Mouse (Mus musculus) left cerebral cortex, adult 18-20 months (tissue): ENCODE data around the gene Grid1. TPM values are rescaled to one million over a fixed set of nuclear protein-coding genes. Genes with fewer than 3 reads are reported as not detected.
A peak's percentile ranks its signal among the peaks of the same experiment; 100 is the strongest.

Experiments
- DNase-seq, 2 experiments: peaks; one replicate each; pipeline ENCODE4 v3.0.0; 2021 to 2022; ENCODE audit warnings: low spot score in 2 of 2, mixed read lengths in 1 of 2
- long read RNA-seq, 2 experiments: library from polyadenylated mRNA; stranded (forward); transcript quantifications; one replicate each; pipeline ENCODE4 v2.0.0; 2021
- total RNA-seq, 2 experiments: library from RNA; stranded (reverse); gene quantifications; 2 replicates each; pipeline ENCODE4 v1.2.3; 2021

The Grid1 gene
- total RNA-seq, result 10 to 100 TPM; 44.8 to 45.0 TPM
- long read RNA-seq, experiment 1, partial matches to known transcripts, result 5 of 7 reads
- long read RNA-seq, experiment 1, other reads (novel, unspliced or antisense), result 2 of 7 reads
- long read RNA-seq, experiment 2, partial matches to known transcripts, result 0 of 1 reads
- long read RNA-seq, experiment 2, other reads (novel, unspliced or antisense), result 1 of 1 reads

DNA sequence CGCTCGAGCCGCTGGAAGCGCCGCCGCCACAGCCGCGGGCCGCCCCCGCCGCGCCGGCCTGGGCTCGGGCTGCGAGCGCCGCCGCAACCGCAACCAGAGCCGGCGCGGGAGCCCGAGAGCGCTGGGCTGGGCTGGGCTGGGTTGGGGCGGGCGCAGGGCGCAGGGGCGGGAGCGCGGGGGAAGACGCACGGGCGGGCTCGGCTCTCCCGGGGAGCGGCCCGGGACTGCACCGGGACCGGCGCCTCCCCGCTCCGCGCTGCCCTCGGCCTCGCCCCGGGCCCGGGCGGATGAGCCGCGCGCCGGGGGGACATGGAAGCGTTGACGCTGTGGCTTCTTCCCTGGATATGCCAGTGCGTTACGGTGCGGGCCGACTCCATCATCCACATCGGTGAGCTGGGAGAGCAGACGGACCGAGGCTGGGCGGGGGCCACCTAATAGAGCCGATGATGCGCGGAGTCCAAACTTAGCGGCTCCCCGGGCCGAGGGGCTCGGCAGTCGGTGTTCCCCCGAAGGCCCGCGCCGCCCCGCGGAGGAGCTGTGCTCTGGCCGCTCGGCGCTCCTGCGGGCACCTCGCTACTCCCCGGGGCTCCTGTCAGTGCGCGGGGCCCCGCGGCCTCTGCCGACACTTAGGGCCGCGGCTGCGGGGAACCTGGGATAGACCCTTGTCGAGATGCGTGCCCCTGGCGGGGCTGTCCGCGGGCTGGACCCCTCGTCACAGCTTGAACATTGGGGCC is at the start of gene Grid1:
Gene Grid1 (plus strand): TSS at position 190 of the 734 bp plus-strand sequence.
- peak; percentile 41 to 65 for DNase-seq

DNA sequence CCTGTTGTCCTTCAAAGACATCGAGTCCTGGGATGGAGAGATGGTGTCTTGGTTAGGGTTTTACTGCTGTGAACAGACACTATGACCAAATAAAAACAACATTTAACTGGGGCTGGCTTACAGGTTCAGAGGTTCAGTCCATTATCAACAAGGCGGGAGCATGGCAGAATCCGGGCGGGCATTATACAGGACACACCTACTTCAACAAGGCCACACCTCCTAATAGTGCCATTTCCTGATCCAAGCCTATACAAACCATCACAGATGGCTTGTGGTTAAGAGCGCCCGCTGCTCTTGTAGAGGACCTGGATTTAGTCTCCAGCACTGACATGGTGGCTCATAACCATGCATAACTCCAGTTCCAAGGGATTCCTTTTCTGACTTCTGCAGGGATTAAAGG is 49.4 kb upstream of the Grid1 start:
- DNase-seq, result no peak

DNA sequence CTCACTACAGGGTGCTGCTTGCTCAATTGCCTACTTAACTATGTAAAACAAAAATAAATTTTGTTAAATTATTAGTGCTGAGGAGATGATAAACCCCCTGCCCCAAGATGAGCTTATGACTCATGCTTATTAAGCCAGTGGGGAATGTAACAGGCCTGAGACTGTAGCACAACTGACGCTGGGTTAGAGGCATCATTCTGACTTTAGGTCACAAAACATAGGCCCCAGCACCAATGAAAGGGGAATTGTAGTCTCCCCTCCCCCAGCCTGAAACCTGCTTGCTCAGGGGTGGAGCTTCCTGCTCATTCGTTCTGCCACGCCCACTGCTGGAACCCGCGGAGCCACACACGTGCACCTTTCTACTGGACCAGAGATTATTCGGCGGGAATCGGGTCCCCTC is 48.3 kb upstream of the Grid1 start:
- no peak for DNase-seq

DNA sequence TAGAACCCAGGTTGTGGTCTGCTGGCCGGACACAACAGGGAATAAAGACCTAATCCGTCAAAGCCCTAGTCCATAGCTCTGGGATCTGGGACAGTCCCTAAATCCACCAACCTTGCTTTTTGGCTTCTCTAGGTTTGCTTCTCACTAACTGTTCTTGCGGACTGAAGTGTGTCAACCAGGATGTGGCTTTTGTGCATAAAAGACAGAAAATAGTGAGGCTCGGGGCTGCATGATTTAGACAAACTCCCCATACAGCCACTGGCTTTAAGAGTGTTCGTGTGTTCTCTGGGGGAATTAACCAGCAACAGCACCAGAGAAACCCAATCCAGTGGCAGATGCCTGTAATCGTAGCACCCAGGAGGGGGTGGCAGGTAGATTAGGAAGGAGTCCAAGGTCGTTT is 47.8 kb upstream of the Grid1 start:
- no peak for DNase-seq

DNA sequence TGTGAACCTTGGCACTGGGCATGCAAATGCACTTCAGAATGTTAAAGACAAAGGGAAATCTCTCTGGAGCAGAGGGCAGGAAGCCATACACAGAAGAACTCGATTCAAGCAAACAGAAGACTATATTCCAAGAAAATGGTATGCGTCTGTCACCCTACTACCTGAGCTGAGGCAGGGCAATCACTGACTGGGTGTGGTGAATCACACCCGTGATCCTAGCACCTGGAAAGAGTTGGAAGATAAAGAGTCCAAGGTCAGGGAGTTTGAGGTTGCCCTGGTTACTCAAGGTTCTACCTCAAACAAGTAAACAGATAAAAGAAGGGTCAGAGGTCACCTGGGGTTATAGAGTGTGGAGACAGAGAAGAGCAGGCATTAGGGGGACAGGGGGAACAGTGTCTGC is 46.2 kb upstream of the Grid1 start:
- no peak for DNase-seq

DNA sequence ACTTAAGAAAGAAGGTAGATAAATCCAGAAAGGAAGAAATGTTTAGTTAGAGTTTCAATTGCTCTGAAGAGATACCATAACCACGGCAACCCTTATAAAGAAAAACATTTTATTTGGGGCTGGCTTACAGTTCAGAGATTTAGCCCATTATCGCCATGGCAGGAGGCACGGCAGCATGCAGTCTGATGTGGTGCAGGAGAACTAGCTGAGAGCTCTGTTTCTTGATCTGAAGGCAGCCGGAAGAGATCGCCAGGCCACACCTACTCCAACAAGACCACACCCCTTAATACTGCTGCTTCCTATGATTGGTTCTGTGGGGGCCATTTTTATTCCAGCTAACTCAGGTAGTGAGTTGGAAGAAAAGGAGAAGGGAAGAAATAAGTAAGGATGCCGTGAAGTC is 45.7 kb upstream of the Grid1 start:
- no peak for DNase-seq

DNA sequence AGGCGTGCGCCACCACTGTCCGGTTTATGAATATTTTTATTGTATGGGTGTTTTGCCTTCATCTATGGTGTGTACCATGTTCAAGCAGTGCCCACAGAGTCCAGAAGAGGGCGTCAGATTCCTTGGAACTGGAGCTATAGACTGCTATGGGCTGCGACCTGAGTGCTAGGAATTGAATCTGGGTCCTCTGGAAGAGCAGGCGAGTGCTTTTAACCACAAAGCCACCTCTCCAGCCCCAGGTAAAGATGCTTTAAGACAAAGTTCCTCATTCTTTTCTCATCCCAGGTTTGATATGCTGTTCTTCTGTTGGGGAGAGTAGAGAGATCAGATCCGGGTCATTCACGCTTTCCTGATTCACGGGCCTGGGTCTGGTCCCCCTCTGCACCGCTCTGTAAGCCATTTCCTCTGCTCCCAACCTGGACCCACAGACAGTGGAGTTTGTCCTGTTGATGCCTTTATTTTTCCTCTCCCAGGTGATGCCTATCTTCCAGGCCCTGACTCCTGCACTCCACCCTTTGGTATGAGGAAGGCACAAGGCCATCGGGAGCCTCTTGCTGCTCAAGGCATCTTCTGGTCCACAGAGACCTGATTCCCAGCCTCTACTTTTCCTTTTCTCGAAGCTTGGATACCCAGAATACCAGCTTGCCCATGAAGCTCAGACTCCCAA is 43.1 kb upstream of the Grid1 start:
- DNase-seq, result no peak

DNA sequence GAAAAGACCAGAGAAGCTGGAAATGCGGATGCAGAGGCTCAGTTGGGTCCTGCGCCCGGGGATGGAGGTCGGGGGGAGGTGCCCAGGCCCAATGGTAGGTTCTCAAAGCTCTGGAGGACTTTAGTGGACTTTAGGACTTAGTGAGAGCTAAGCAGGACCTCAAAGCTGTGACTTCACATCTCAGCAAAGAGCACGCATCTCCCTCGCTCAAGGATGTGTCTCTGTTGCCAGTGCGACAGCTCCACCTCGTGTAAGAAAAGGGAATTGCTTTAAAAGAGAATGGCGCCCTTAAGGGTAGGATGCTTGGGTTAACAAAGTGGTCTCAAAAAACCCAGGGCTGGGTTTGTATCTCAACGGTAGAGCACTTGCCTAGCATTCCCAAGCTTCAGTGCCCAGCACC is 42.1 kb upstream of the Grid1 start:
- peak; percentile 43 to 57 for DNase-seq

DNA sequence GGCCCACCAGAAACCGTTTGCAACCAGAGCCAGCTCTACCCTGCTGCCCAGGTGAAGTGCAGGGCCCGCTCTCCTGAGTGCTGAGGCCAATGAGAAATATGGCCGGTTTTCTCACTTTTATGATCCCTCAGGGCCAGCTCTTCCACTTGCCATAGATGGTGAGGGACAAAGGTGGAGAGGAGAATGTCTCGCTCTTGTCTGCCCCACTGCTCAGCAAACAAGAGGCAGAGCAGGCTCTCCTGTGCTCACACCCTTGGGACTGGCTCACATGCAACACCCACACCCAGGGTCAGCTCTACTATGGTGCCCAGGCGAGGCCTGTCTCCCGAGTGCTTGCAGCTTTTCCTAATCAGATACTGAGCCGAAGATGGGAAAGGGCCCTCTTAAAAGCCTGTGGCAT is 41.1 kb upstream of the Grid1 start:
- DNase-seq, result no peak

DNA sequence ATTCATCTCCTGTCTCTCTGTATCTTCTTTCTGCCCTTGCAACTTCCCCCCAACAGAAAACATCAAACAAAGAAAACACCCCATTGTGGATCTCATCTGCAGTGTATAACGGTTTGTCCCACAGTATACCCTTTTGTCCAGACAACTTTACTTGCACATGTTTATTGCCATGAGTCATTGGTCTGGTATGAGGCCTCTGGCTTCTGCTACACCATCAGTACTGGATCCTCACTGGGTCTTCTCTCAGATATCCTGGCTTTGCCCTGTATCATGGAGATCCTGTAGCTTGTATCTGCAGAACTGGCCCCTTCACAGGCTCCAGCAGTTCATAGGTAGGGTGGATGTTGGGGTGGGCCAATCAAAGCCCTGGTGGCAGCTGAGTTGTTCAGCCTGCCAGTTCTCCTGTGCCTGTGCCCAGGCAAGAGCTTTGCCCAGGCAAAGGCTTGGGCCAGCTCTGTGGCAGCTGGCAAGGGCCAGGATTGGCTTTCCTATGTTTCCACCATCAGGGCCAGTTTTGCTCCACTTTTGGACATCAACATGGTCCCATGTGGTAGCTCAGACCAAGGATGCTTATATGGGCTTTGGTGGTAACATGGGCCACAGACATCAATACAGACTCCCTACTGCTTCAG is 26.4 kb upstream of the Grid1 start:
- no peak for DNase-seq

DNA sequence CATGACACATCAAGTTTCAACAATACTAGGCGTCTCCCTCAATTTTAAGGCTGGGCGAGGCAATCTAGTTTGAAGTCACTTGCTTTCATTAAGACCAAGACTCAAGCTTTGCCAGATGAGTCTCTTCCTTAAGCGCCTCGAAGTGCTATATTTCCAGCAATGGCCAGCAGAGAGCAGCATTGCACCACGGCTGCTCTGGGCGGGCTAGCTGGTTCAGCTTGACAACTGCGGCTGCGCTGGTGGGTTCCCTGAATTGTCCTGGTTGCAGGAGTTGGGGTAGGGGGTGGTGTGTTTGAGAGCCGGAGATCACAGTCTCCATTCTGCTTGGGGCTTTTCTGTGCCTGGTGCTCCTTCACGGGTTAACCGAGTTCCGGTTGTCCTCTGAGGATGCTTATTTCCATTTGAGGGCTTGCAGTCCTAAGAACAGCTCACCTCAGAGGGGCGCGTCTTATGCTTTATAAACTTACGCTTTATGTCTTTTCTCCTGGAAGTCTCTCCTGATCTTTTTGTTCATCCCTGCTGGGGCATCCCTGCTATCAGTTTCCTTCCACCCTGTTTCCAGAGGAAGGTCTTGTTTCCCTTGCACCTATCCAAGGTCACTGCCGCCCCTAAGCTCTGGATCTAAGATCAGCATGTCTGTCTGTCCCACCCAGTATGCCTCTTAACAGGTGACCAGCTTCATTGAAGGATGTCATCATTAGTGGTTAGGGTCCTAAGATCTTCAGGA is 9.0 kb upstream of the Grid1 start:
- peak; percentile 86 to 90 for DNase-seq

DNA sequence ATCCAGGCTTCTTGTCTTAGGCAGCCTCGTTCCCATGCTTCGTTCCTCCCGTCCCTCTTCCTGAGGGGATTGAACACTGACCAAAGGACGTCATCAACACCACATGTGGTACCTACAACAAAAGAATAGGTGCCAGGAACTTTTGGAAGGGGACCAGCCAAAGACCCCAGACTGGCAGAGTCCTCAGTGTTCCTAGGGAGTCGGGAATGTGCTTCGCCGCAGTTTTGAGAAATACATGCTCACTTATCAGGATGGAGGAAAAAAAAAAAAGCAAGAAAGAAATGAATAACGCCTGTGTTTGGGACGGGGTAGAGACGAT is 8.5 kb upstream of the Grid1 start:
- DNase-seq, result no peak

DNA sequence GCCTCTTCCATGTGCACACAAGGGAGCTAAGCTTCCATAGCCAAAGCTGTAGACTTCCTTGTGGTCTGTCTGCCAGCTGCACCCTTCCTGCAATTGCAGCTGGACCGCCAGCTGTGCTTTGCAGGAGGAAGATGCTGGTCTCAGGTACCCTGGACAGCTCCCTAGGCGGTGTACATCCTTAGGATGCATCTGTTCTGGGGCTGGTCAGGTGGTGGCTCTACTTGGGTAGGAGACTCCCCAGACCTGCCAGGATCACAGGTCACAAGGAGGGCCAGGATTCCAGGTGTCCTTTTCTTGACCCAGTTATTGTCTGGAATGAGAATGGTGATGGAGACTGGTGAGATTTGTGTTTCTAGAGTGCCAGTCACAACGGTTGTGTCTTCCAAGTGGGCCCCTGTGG is 3.6 kb upstream of the Grid1 start:
- peak in 1 of 2 experiments; percentile 0 for DNase-seq

DNA sequence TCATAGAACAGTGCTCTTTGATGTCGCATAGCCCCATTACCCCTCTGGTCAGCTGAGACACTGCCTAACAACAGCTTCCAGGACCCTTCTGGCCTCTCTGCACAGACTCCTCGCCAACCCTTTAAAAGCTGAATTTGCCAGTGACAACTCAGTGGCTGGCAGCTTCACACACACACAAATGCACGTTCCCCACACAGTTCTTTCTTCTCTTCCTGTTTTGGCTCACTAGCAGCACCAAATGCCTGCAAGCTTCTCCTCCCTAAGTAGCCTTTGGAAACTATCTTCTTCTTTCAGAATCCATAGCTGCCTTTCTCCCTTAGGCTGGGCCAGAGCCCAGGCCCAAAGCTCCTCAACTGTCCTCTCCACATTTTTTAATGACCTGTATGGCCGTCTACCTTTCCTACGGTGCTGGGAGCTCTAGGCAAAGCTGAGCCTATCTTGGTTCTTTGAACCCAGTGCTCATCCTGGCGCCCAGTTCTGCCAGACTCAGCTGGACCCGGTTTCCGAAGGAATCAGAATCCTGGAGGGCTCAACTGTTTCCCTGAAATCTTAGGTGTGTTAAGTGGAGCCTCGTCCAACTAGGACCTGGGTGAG is 1.4 kb upstream of the Grid1 start:
- DNase-seq, result peak in 1 of 2 experiments; percentile 17

DNA sequence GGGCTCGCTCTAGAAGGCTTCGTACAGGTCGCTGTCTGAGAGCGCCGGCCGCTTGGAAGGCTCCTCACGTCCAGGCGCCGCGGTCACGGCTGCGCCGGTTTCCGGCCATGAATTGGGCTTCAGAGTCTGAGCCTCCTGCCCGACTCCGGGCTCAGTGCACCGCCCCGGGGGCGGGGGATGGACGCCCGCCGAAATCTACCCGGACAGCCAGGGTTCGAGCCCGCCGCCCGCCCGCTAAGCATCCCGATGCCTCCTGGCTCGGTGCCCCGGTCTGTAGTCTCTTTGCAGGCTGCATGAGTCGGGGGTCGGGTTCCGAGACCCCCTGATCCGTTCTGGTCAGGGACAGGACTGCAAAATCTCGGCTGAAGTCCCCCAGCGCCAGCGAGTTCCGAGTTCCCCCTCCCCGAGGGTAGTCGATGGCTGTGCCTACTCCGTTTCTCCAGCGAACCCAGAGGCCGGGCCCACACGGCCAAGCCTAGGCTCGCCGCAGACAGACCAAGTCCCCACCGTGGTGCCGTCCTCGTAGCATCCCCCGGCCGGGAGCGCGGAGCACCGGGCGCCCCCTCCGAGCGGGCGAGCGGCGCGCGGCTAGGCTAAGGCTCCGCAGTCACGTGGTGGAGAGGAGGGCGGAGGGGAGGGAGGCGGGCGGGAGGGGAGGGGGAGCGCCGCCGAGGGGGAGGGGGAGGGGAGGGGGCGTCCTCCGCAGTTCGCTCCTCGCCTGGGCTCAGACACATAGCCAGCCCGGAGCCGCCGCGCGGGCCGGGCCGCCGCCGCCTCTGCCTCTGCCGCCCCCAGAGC is 588 bp upstream of the Grid1 start:
- peak; percentile 47 to 60 for DNase-seq

DNA sequence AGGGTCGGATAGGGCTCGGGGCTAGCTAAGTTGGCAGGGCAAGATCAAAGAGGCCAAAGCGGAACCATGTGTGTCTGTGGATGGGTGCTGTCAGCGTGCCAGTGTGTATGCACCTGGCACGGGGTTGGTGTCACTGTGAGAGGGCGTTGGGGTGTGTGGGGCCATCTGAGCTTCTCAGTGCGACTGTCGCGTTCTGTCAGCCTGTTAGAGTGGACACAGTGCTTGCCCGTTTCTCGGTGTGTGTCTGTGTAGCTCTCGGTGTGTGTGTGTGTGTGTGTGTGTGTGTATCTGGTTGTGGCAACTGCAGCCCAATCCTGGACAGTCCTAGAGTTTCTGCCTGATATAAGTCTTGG is 721 bp downstream of the Grid1 start:
- DNase-seq, result peak in 1 of 2 experiments; percentile 45

DNA sequence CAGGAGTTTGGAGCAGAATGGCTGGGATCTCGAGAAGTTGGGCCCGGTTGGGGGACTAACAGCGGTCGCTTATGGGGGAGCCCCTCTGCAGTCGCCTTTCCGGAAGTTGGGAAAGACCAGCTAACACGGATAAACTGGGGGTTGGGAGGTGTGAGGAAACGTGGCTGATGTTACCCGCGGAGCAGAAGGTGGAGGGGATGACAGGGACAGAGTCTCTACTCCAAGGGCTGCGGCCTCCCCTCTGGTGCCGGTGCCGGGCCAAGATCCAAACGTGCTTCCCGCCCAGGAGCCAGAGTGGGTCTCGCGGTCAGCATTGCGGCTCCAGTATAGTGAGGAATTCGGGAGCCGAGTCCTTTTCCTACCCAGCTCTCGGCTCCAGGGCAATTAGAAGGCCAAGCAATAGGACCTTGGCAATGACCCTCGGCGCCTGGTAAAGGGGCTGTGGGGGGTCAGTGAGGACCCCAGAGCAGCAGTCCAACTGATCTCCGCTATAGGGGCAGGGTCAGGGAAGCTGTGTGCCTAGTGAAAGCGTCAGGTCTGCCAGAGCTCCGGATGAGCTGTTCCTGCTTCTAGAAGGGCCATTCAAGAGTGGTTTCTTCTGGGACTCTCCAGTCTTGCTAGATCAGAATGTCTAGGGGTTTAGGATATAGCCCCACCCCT is 1.4 kb downstream of the Grid1 start:
- DNase-seq, result peak; percentile 1 to 16

DNA sequence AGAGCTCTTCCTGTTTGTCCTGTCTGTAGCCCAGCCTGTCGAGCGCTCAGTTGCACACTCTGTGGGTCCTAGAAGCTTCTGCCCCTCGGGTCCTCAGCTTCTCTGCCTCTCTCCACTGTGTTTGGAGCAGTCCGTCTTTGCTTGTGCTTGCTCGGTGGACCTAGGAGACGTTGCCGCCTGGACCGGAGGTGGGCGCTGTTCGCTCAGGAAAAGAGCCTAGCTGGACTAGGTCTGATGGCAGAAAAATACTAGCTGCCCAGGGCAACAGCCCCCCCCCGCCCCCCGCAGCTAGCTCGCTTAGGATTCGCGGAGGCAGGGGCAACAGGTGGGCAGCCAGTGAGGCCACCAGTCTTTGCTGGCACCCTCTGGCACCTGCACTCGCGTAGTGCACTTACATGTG is 3.2 kb downstream of the Grid1 start:
- peak; percentile 76 to 81 for DNase-seq

DNA sequence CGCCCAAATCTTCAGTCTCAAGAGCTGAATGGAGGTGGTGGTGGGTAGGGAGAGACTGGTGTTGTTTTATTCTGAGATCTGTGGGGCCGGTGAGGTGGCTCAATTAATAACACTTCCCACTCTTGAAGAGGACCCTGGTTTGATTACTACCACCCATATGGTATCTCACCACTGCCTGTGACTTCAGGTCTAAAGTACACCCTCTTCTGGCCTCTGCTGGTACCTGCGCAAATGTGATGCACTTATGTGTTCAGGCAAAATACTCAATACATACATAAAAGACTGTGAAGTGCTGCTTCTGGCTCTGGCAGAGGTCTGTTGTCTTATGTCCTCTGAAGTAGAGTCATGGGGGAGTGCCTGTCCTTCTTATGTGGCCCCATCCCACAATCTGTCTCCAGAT is 4.3 kb downstream of the Grid1 start:
- peak in 1 of 2 experiments; percentile 1 for DNase-seq

DNA sequence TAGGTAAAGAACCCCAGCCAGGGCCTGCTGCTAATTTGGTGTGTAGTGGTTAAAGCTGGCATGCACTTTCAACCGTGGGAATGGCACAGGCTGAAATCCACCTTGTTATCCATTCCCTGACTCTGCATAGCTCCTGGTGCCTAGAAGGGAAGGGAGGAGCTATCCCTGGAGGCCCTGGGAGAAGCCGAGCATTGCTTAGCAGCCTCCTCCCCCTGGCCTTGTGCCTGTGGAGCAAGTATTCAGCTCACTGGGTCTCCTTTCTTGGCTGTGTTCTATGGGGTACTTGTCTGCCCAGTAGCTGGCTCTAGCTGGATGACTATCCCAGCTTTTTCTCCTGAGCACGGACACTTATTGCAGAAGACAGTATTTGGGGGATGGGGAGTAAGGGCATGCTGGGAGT is 6.0 kb downstream of the Grid1 start:
- no peak for DNase-seq
